Mouse (Mus musculus): ENCODE results near the gene Ankdd1a.

Gene Ankdd1a

DNA sequence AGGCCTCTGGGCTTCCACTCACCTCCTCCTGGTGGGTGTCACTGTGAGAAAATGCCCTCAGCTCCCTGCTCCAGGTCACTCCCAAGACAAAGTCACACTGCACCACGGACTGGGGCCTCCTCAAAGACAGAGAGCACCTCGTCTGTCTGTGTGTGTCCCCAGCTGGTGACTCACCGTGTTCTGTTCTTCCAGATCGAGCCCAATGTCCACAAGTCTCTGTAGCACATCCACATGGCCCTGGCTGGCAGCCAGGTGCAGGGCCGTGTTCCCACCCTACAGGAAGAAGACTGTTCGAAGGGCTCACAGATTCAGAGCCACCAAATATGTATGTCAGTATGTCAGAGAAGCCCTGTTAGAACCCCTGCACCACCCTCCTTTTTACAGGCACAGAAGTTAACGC lies 11.5 kb downstream of the Ankdd1a start:
- no peak for DNase-seq (ENCODE audit: low read depth in 2 of 2, low spot score in 2 of 2)

DNA sequence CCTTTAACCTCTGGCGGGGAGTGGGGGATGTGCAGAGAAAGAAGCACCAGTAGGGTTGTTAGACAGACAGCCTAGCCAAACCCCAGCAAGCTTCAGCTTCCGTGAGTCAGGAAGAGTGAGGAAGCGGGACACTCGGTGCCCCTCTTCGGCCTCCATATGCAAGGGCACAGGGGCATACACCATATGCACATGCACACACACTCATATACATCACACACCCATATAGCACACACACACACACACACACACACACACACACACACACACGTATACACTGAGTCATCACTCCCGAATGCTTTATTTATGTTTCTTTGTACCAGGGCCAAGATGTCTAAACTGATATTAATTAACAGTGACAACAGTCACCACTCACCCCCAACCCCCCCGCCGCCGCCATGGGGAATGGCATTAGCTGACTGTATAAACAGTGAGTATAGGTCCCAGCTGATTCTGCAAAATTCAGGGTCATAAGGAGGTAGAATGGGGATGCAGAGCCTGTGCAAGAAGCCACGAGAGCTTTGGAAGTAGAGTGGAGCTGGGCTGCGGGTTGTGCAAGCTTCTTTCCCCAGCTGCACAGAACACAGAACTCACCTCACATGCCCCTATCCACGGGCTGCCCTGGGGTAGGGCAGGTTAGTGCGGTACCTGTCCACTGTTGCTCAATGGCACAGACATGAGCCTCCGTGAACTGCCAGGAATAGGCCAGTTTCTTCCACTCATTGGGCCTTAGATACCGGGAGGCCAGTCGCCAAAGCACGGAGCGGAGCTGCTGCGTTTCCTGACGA lies 17.1 kb downstream of the Ankdd1a start:
- no peak for DNase-seq (ENCODE audit: low read depth in 2 of 2, low spot score in 2 of 2)

DNA sequence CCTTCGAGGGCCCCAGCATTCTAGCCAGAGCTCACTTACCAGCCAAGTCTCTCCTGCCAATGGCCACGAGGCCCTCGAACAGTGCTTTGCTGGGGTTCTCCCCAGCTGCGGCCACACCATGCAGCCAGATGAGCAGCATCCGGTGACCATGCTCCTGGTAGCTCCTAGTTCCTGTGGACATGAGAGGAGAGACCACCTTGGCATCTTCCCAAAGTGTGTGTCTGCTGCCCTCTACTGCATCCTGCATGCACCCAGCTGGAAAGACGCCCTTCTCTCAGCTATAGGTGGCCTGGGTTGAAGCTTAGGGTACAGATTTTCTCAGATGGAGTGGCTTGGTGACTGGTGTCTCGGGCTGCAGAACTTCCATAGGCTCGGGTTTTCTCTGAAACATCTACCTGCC lies 17.8 kb downstream of the Ankdd1a start:
- no peak for DNase-seq (ENCODE audit: low read depth in 2 of 2, low spot score in 2 of 2)

DNA sequence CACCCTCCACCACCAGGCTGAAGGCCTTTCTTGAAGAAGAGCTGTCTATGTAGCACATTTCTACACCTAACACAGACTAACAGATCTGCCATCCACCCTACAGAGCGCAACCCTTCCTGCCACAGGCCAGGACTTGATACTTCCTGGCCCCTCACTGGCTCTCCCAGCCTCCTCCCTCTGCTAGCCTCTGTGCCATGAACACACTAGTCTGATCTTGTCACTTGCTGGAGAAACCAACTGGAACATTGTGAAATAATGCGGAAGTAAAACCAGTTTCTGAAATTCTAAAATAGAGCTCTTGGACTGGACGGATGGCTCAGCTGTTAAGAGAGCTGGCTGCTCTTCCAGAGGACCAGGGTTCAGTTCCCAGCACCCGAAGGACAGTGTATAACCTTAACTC lies 27.1 kb downstream of the Ankdd1a start:
- DNase-seq (ENCODE audit: low read depth in 2 of 2, low spot score in 2 of 2), result no peak

DNA sequence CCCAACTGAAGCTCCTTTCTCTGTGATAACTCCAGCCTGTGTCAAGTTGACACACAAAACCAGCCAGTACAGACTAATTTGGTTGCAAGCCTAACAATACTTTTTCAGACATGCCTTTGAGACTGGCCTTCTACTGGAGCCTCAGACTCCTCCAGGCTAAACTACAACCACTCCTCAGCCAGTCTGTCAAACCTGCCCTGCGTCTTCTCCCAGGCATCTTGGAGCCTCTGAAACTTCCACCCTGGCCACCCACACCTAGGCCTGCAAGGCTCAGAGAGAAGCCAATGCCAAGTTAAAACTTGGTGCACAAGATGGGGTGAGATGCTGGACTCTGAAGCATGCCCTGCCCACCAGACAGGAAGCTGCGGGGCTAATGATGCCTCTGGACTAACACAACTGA lies 27.6 kb downstream of the Ankdd1a start:
- DNase-seq (ENCODE audit: low read depth in 2 of 2, low spot score in 2 of 2), result no peak

DNA sequence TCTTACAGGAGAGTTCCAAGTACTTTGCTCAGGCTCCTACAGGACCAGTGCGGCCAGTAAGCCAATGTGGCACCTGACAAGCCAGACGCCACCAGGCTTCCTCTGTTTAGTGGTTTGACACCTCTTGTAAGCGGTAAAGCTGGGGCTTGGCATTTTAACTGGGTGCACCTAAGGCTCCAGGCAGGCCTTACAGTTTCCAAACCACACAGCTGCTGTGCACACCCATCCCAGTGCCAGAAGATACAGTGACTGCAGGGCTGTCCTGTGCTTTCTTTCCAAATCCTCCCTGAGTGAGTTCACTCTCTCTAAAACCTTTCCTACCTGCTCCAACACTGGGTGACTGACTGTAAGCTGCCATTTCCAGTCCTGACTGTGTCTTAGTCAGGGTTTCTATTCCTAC lies 28.5 kb downstream of the Ankdd1a start:
- no peak for DNase-seq (ENCODE audit: low read depth in 2 of 2, low spot score in 2 of 2)

DNA sequence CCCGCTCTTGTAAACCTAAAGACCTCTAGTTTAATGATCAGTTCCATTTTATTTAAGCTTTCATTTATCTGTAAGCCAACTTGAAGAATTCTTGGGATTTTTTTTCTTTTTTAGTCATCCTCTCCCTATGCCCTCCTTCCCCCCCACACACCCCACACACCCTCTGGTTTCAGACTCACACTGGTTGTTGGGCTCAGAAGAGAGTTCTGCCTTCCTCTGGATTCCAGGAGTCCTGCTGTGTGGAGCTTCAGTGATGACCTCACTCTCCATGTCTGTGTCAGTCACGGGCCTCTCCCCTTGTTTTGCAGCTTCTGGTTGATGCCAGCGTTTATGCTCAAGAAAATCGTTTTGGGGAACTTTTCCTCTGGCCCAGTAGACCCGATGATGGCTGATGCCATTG lies 39.9 kb downstream of the Ankdd1a start:
- no peak for DNase-seq (ENCODE audit: low read depth in 2 of 2, low spot score in 2 of 2)

DNA sequence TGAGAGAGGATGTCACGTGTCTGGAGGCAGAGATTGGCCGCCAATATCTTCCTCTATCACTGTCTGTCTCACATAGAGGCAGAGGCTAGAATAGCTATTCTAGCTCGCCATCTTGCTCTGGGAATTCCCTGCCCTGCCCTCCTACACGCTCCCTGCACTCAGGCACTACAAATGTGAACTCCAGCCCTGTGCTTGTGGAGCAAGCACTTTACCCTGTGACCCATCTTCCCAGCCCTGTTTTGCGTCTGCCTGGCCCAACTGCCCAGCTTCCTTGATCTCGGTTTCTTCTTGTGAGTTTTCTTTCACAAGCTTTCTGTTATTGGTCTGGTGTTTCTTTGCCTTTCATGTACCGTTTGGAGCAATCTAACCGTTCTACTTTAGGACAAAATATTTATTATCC lies 40.8 kb downstream of the Ankdd1a start:
- DNase-seq (ENCODE audit: low read depth in 2 of 2, low spot score in 2 of 2), result no peak

DNA sequence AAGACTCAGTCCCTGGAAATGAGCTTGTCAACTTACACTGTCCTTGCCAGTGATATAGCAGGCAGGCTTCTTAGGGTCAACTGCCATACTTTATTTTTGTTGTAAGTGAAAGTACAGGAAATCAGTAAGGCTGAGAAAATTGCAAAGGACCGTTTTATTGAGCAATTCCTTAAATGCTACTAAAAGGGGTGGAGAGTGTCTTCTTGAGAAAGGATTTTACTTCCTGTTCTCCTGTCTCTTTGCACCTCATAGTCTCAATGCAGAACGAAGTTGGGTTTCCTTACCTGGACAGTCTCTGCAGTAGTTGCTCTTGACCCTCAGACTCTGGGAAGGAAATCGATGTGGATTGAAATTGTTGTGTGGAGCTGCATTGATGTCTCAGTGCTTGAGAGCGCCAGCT lies 47.2 kb downstream of the Ankdd1a start:
- DNase-seq (ENCODE audit: low read depth in 2 of 2, low spot score in 2 of 2), result no peak

DNA sequence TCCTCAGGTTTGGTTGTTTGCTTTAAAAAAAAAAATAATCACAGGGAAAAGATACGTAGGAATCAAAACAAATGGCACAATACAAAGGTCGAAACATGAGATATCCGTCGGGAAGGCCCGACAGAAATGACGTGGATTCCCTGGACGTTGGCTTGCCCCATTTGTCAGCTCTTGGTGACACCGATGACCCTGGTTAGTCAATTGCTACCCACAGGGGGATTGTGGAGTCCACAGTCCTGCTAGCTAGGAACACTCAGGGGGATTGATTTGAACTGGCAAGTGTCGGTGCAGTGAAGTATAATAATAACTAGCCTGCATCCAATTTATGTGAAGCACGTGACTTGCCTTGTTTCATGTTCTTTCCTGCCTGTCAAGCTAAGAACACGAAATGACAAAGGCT lies 52.3 kb downstream of the Ankdd1a start:
- DNase-seq (ENCODE audit: low read depth in 2 of 2, low spot score in 2 of 2), result no peak

DNA sequence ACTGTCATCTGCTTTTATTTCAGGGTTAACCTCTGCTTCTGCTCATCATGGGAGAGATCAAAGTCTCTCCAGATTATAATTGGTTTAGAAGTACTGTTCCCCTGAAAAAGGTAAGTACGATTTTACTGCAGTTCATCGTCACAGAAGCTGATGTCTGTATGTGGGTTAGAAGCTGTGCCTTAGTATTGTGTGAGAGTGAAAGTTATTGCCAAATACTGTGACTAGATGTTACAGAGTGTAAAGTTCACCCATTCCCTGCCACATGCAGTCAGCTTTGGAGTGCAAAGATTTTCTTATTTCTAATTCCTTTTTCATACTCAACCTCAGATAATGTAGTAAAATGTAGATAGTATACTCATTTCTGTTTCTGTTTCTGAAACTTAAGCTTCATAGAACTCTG lies 54.8 kb downstream of the Ankdd1a start:
- DNase-seq (ENCODE audit: low read depth in 2 of 2, low spot score in 2 of 2), result no peak

DNA sequence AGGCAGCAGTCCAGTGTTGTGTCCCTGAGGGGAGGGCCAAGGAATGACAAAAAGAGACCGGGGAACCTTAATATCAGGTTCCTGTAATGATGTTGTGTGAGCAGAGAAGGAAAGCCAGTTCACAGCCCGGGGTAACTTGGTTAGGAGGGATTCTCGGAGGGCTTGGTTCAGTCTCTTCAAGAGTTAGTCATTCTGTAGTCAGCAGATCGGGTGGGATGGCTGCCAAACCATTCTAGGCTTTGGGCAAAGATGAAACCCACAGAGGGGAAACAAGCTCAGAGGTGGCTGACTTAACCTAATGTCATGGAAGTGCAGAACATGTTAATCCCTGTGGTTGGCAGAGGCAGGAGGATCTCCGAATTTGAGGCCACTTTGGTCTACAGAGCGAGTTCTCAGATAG lies 55.8 kb downstream of the Ankdd1a start:
- DNase-seq (ENCODE audit: low read depth in 2 of 2, low spot score in 2 of 2), result no peak

DNA sequence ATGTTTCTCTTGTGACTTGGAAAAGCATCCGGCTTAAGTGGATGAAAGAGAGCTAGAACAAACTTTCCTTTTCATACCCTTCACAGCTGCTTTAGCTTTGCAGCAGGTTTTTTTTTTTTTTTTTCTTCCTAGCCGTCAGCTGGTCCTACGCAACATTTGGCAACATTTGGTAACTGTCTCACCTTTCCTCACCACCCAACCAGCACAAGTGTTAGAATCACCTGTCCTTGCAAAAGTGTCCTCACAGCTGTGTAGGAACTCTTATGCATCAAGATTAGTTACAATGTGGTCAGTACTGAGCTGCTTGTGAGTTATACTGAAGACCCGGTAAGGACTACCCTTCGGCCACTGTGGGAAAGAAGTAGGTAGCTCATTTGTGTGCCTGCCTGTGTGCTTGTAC lies 57.4 kb downstream of the Ankdd1a start:
- no peak for DNase-seq (ENCODE audit: low read depth in 2 of 2, low spot score in 2 of 2)

DNA sequence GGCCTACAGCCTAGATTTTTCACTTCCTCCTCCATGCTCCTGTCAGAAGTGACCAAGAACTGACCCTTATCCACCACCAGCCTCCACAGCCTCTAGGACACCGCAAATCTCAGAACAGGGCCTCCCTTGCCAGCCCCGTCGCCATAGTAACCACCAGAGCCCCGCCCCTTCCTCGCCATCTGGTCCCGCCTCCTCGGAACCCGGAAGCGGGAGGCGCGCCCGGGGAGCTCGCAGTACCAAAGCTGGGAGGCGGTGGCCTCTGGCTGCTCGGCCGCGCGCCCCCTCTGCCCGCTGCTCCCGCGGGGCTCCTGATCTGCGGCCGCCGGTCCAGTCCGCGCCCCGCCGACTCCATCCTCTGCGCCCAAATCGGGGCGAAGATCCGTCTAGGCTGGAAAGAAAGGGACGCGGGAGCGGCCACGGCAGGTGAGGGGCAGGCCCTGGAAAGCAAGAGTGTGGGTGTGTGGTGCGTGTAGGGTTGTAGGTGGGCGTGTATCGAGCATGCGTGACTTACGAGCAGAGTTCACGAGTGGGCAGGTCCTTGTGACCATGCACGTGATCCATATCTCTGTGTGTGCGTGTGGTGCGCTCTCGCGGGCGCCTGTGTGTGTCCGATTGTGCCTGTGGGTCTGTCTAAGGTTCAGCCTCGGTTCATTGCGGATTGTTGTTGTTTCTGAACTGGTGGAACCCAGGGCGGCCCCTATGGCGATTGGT lies 59.1 kb downstream of the Ankdd1a start, which contains the start of gene Spg21:
TSS of gene Spg21 (plus strand) at position 216 of the 711 bp plus-strand sequence.
- DNase-seq (ENCODE audit: low read depth in 2 of 2, low spot score in 2 of 2), result peak; percentile 84 to 95

DNA sequence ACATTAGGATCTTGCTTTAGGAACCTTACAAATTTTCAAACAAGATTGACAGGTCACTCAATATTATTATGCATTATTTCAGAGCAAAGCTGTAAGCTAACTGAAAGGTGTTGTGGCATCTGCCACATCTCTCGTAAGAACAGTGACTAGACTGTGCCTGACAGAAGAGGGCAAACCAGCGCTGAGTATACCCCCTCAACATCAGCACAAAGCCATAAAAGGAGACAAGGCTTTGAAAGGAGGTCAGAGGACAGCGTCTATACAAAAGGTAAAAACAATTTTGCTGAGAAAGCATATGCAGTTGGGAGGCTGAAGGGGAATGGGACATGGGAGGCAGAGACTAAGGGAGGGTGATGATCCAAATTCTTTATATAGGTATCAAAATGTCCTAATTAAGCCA lies 59.8 kb downstream of the Ankdd1a start:
- no peak for DNase-seq (ENCODE audit: low read depth in 2 of 2, low spot score in 2 of 2)

DNA sequence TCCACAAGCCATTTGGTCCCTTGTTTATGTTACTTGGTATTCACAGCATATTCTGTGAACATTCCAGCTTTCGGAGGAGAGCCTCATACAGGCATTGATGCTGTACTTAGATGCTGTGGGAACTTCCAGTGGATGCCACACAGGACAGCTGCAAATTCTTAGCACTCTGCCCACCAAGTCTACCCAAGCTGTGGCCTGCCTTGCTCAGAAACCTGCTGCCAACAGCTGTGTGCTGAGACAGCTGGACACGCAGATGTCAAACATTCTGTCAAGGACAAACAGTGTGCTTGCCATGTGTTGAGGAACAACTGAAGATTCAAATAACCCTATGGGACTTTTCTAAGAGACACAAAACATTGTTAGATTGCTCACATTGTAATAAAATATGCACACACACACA lies 61.0 kb downstream of the Ankdd1a start:
- no peak for DNase-seq (ENCODE audit: low read depth in 2 of 2, low spot score in 2 of 2)

DNA sequence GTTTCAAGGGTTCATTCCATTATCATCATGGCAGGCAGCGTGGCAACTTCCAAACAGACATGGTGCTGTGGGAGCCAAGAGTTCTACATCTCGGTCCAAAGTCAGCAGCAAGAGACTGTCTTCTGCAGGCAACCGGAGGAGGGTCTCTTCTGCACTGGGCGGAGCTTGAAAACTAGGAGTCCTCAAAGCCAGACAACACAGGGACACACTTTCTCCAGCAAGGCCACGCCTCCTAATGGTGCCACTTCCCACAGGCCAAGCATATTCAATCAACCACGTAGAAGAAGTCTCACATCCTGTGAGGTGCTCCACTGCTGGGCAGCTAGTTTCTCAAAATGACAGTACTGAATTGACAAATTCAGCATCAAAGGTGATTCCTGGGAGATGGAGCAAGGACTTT lies 72.0 kb downstream of the Ankdd1a start:
- DNase-seq (ENCODE audit: low read depth in 2 of 2, low spot score in 2 of 2), result no peak

DNA sequence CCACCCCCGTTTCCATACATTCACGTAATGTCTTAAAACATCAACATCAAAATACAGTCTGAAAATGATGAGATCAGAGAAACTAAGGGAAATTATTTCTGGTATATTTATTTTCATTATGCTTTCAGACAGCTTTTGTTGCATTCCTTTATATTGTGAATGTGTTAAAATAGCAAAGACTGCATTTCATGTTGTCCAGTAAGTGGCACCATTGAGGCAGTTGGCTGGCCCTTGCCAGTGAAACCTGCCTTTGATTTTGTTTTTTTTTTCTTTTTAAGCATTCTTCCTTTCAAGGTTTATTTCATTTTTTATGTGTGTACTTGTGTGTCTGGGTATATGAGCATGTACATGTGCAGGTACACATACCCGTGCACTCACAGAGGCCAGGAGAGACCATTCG lies 75.3 kb downstream of the Ankdd1a start:
- no peak for DNase-seq (ENCODE audit: low read depth in 2 of 2, low spot score in 2 of 2)

All from CD8-positive naive resting alpha-beta T cell, adult 2 months (primary cell).